Mouse (Mus musculus) c-Kit-positive CD71-positive TER-119-positive erythroid progenitor cells, embryonic 14.5 days (primary cell): ENCODE measurements at regions not wholly inside any gene's neighbourhood (a gene's known extent, or its start where the extent isn't known, plus 50 kb on each side); places are given as distances from the start of the nearest gene placed in this dataset.

Experiments
- DNase-seq: peaks from one replicate; pipeline ENCODE4 v3.0.0-alpha.2; 2013; ENCODE audit warnings: low spot score

DNA sequence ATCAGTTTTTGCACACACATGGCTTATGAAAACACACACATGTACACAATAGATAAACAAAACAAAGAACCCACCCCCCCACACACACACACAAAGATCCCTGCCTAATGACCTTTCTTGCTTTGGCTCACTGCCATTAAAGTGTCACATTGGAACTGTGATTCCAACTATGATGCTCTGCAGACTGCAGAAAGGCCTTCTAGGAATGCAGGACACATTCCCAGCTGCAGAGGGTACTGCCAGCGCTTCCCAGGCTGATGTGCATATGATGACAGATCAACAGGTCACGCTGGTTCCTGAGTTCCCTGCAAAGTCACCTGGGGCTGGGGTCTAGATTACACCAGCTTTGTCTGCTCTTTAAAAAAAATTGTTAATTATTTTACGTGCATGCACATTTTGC is 68.1 kb upstream of the Ppm1j start:
- no peak for DNase-seq

DNA sequence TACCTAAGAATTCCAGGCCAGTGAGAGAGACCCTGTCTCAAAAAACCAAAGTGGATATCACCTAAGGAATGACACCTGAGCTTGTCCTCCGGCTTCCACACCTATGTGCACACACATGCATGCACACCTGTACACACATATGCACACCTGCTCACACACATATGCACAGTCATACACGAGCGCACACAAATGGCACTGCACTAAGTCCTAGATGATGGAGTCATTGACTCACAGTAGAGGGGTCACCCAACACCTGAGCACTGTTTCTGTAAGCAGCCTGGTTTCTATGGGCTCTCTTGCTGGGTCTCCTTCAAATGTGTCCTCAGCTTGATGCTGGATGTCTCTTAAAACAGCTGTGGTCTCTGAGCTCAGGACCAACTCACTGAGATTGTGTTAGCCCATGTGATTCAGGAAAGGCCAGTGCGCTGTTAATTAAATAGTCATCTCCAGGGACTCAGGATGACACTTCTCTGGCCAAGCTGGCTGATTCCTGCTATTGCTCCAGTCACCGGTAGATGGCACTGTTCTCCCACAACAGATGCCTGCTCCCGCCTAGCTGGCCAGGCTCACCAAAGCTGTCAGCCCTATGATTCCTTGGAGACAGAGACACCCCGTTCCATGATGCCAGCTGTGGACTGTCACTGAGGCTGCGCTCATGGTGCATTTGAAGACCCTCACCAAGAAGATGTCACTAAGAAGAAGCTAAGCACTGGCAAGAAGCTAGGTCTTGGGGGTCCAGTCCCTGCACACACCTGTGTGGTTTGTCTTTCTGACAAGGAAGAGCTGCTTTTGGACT is 66.8 kb upstream of the Ppm1j start:
- DNase-seq = peak; percentile 65

DNA sequence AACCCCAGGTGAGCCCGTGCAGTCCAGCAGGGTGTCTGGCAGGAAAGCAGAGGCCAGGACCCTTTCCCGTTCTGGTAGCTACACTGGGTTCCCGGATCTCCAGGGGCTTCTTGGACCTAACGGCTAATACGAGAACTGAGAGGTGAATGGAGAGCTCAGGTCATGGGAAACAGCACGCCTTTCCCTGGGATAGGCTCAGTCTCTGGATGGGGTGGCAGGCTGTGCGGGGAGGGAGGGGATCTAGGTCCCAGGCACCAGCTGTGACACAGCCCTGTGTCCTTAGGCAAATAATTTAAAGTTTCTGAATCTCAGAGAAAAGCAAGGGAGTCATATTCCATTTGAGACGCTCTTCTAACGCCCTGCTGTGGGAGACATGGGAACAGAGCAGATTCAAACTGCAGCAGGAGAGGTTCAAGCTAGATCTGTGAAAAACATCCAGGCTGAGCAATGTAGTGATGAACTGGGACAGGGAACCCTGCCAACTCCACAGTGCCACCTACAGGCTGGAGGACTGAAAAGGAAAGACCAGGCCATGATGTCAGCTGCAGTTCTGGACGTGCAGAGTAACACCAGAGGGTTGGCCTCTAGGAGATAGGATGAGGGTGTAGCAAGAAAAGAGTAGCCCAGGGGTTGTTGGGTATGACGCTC is 66.1 kb upstream of the Ppm1j start:
- DNase-seq = peak; percentile 76
